Mouse (Mus musculus) CD4-positive, CD25-positive, alpha-beta regulatory T cell, adult 9 weeks (primary cell): Measurements from ENCODE around the gene Pla2g3. TPM values are rescaled to one million over a fixed set of nuclear protein-coding genes. Genes with fewer than 3 reads are reported as not detected.

Experiments used
- polyA plus RNA-seq: library from polyadenylated mRNA; unstranded; fragments of 100-300 nt; shearing (Covaris generic); gene quantifications from one replicate; pipeline ENCODE4 v1.2.1, GENCODE M21; 2017

Pla2g3 gene
- 0.25 TPM for polyA plus RNA-seq

GRCm38 (mm10) chr11:3487952-3488570, at the start of gene Pla2g3:
Gene Pla2g3 (plus strand): TSS chr11:3488284.

GRCm38 (mm10) chr11:3452167-3452639, 35.9 kb upstream of the Pla2g3 start, which contains the start of gene Rnf185:
Gene Rnf185 (minus strand): TSS chr11:3452363.

GRCm38 (mm10) chr11:3514529-3515054, 26.5 kb downstream of the Pla2g3 start, which contains the start of gene Selenom:
Gene Selenom (plus strand): TSS chr11:3514684.

DNA sequence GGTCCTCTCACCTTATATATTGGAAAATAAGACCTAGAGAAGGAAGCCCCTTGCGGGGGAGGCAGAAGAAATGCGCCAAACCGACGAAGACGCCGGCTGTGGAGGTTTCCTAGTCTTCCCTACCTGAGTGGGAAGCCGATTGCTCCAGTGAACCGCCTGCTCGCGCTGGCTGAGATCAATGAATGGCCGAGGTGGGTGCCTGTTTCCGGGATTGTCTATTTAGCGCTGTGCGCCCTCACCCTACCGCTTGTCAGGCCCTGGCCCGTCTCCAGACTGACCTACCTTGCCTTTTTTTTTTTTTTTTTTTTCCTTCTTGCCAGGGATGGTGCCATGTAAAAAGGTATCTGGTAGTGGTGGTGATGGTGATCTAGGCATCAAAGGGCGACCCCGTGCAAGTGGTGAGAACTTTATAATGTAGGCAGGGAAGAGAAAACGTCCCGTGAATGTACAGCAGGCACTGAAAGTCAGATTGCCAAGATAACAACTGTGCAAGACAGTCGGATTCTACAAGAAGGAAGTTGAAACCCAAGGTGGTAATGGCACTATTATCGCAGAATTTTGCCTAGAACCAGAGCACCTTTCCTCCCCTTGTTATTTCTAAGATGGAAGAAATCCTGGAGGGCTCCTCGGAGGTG, 52.5 kb downstream of the Pla2g3 start, which contains the start of gene Smtn:
Smtn (minus strand) TSS at position 162 of the 635 bp plus-strand sequence.

Other genes starting within 250 kb of the Pla2g3 start
- 190 TPM for gene Drg1, start 221.9 kb upstream of the Pla2g3 start, polyA plus RNA-seq
- 17.7 TPM for gene Patz1, start 199.4 kb upstream of the Pla2g3 start, polyA plus RNA-seq
- 99.9 TPM for gene Pik3ip1, start 157.9 kb upstream of the Pla2g3 start, polyA plus RNA-seq
- gene Limk2, start 79.1 kb upstream of the Pla2g3 start, polyA plus RNA-seq, result 118 TPM
- 34.7 TPM for gene Rnf185, start 35.9 kb upstream of the Pla2g3 start, polyA plus RNA-seq
- gene Inpp5j, start 16.5 kb downstream of the Pla2g3 start, polyA plus RNA-seq, result not detected
- 5.9 TPM for gene Selenom, start 26.4 kb downstream of the Pla2g3 start, polyA plus RNA-seq
- gene Smtn, start 52.3 kb downstream of the Pla2g3 start, polyA plus RNA-seq, result 2.3 TPM
- gene Morc2a, start 160.9 kb downstream of the Pla2g3 start, polyA plus RNA-seq, result 8.9 TPM